In genomic region chr8:124959462-124960225, GRCm38 (mm10) we compare ENCODE assay signal across 8 mouse cellular contexts. TPM values are rescaled to one million over a fixed set of nuclear protein-coding genes. Genes with fewer than 3 reads are reported as not detected.
A peak's percentile ranks its signal among the peaks of the same experiment; 100 is the strongest.
DNase-seq lines count a peak whose midpoint lies in the region; ATAC-seq lines count a peak whose summit lies in the region.
"Had no signal": no experiment of that assay in that cellular context is flagged by ENCODE, and none has a peak within 500 bp of the region (broad histone marks: within the 10 kb centered on the region; RNA-seq: fewer than 3 reads in every experiment).

No protein-coding gene starts in this region.

- no peak overlapping the region for H3K9ac ChIP-seq in lung, embryonic 16.5 days (ENCODE audit: low read length)

- peaks cover 14% of the 10 kb centered on the region for H3K4me1 ChIP-seq in lung, embryonic 16.5 days (replicated peaks; ENCODE audit: control insufficient read depth, insufficient read depth, low read length)

- WGBS in lung, embryonic 16.5 days, result 33% methylated on average over 8 of the region's 8 CpGs

- H3K36me3 ChIP-seq in lung, embryonic 16.5 days (ENCODE audit: control insufficient read depth, insufficient read depth, low read length), result no peaks in the 10 kb centered on the region
- no peaks in the 10 kb centered on the region for H3K36me3 ChIP-seq in splenic B cell, adult 2 months (ENCODE audit: control insufficient read depth, insufficient read depth, low read length, poor library complexity, severe bottlenecking)

- H3K27me3 ChIP-seq in lung, embryonic 16.5 days (ENCODE audit: control insufficient read depth, insufficient read depth, low read depth, low read length), result no peaks in the 10 kb centered on the region
- no peaks in the 10 kb centered on the region for H3K27me3 ChIP-seq in splenic B cell, adult 2 months (ENCODE audit: control insufficient read depth, insufficient read depth, low read length, poor library complexity, severe bottlenecking)

- H3K27ac ChIP-seq in lung, embryonic 16.5 days (ENCODE audit: low read length), result peak overlapping the region; percentile 56

- no peak overlapping the region for H3K4me3 ChIP-seq in lung, embryonic 16.5 days (ENCODE audit: low read length)
- H3K4me3 ChIP-seq: erythroblast, embryonic 14.5 days had no signal

- no peak overlapping the region for H3K4me2 ChIP-seq in lung, embryonic 16.5 days (ENCODE audit: low read depth, low read length)

- no peak for DNase-seq in lung, adult 18-20 months
- DNase-seq in splenic B cell, adult 2 months (ENCODE audit: low read depth, low spot score), result peak; percentile 30
- DNase-seq in cerebellum, adult 9-11 months, result no peak
- DNase-seq in cerebellum, adult 18-20 months, result no peak

- peak; percentile 68 for ATAC-seq in lung, embryonic 16.5 days (ENCODE audit: low read depth)
- ATAC-seq in activated CD4-positive, CD25-positive, alpha-beta regulatory T cell, adult 4 months, result peak; percentile 80
- ATAC-seq in granulocyte monocyte progenitor cell, adult 5-6 weeks (replicated peaks; ENCODE audit: poor library complexity, severe bottlenecking), result peak; percentile 77

- H3K9me3 ChIP-seq in lung, embryonic 16.5 days (ENCODE audit: control insufficient read depth, low read length), result no peaks in the 10 kb centered on the region

RNA-seq across cellular contexts. Expression of gene Egln1, which starts 10.5 kb away (rescaled TPM):
- 11.6 and 11.7 TPM in 2 replicates for polyA plus RNA-seq in lung, embryonic 16.5 days (2015; fragmentation: Nextera tagmentation; extraction: Ambion mirVana)
- polyA plus RNA-seq in activated CD4-positive, CD25-positive, alpha-beta regulatory T cell, adult 4 months (2017; shearing (Covaris generic)), result 10 to 100 TPM in 1 of 2 experiments, 1 to 10 TPM in 1; 9.3 to 12.4 TPM
- 24.1 and 24.6 TPM in 2 replicates for total RNA-seq in granulocyte monocyte progenitor cell, adult 5-6 weeks (2014; fragmentation: Nextera tagmentation)
- 16.3 and 23.5 TPM in 2 replicates for total RNA-seq in granulocyte monocyte progenitor cell, adult 5-6 weeks (2017)

RNA-seq across cellular contexts. Expression of gene Tsnax, which starts 53.2 kb away (rescaled TPM):
- 108 and 112 TPM in 2 replicates for polyA plus RNA-seq in lung, embryonic 16.5 days (2015; fragmentation: Nextera tagmentation; extraction: Ambion mirVana)
- 10 to 100 TPM; 67.9 to 73.2 TPM for polyA plus RNA-seq in activated CD4-positive, CD25-positive, alpha-beta regulatory T cell, adult 4 months (2017; shearing (Covaris generic))
- 53.0 and 56.1 TPM in 2 replicates for total RNA-seq in granulocyte monocyte progenitor cell, adult 5-6 weeks (2014; fragmentation: Nextera tagmentation)
- total RNA-seq in granulocyte monocyte progenitor cell, adult 5-6 weeks (2017), result 72.8 and 77.1 TPM in 2 replicates
